Mouse (Mus musculus) heart, embryonic 11.5 days (tissue): ENCODE results near the gene 2310022B05Rik. TPM values are rescaled to one million over a fixed set of nuclear protein-coding genes. Genes with fewer than 3 reads are reported as not detected.

Experiments used
- ATAC-seq: fragments of 200-750 bp; cut with Nextera tagmentation; replicated peaks from 2 replicates; pipeline ENCODE4 v1.8.0; 2017; ENCODE audit warnings: moderate library complexity; ENCODE audit not compliant: insufficient number of reproducible peaks, low FRiP score, low TSS enrichment
- H3K27ac ChIP-seq: fragments of 300-500 bp; sonication (generic); 2 replicates; pipeline ENCODE4 v1.5.1; 2014; ENCODE audit warnings: mild to moderate bottlenecking, low read depth, low read length
- H3K27me3 ChIP-seq: fragments of 300-500 bp; sonication (generic); 2 replicates; pipeline ENCODE4 v1.6.1; 2014; ENCODE audit warnings: mild to moderate bottlenecking, low read length, mixed read lengths; ENCODE audit not compliant: control insufficient read depth, insufficient read depth
- H3K36me3 ChIP-seq: fragments of 300-500 bp; sonication (generic); 2 replicates; pipeline ENCODE4 v1.6.1; 2014; ENCODE audit warnings: mild to moderate bottlenecking, low read length, moderate library complexity, mixed read lengths; ENCODE audit not compliant: control insufficient read depth, insufficient read depth
- H3K4me1 ChIP-seq: fragments of 300-500 bp; sonication (generic); 2 replicates; pipeline ENCODE4 v1.6.1; 2014; ENCODE audit warnings: low read length; ENCODE audit not compliant: control insufficient read depth, insufficient read depth
- H3K4me2 ChIP-seq: fragments of 300-500 bp; sonication (generic); 2 replicates; pipeline ENCODE4 v1.6.1; 2014; ENCODE audit warnings: mild to moderate bottlenecking, moderate library complexity
- H3K4me3 ChIP-seq: fragments of 300-500 bp; sonication (generic); 2 replicates; pipeline ENCODE4 v1.5.1; 2014; ENCODE audit warnings: low read depth, low read length
- H3K9ac ChIP-seq: fragments of 300-500 bp; sonication (generic); 2 replicates; pipeline ENCODE4 v1.6.1; 2014; ENCODE audit warnings: mild to moderate bottlenecking, low read depth, low read length, moderate library complexity
- H3K9me3 ChIP-seq: fragments of 300-500 bp; sonication (generic); replicated peaks from 2 replicates; pipeline ENCODE4 v1.6.1; 2016; ENCODE audit warnings: low read length; ENCODE audit not compliant: control insufficient read depth
- WGBS: fragments of 180-500 bp; shearing (Covaris S2); extraction: QIAGEN DNeasy Blood & Tissue Kit; methylation state at CpG from one replicate; pipeline ENCODE4 v1.1.7; 2014; ENCODE audit not compliant: insufficient replicate concordance; 5-methylcytosine and 5-hydroxymethylcytosine counted together
- polyA plus RNA-seq: library from polyadenylated mRNA; unstranded; fragments of >200 nt; fragmentation: Nextera tagmentation; extraction: Ambion mirVana; gene quantifications from 2 replicates; pipeline ENCODE4 v1.2.1, GENCODE M21; 2014

The 2310022B05Rik gene
- polyA plus RNA-seq, 1 experiment from 2014 or later = 38.4 TPM

- no peak overlapping the region for H3K27ac ChIP-seq
- H3K36me3 ChIP-seq = no peaks in the 10 kb centered on the region
- H3K4me2 ChIP-seq = no peak overlapping the region
- no peaks in the 10 kb centered on the region for H3K27me3 ChIP-seq
- no peak overlapping the region for H3K4me3 ChIP-seq
- no peaks in the 10 kb centered on the region for H3K9me3 ChIP-seq
- no peak overlapping the region for H3K9ac ChIP-seq
- H3K4me1 ChIP-seq = no peaks in the 10 kb centered on the region
- no peak for ATAC-seq
- WGBS = 90% methylated on average over 2 of the region's 2 CpGs
Observed at GRCm38 (mm10) chr8:124672345-124672744, 9.2 kb upstream of the 2310022B05Rik start.

- Histone ChIP-seq H3K9me3 (no peaks in the 10 kb centered on the region), H3K4me2 (no peak overlapping the region), H3K4me3 (no peak overlapping the region), H3K36me3 (no peaks in the 10 kb centered on the region), H3K9ac (no peak overlapping the region), H3K4me1 (no peaks in the 10 kb centered on the region; the same call in 1 of the 2 replicates), H3K27me3 (no peaks in the 10 kb centered on the region), H3K27ac (no peak overlapping the region)
- 85% methylated on average over 3 of the region's 3 CpGs for WGBS
- ATAC-seq = no peak
Observed at GRCm38 (mm10) chr8:124668798-124669197, 5.6 kb upstream of the 2310022B05Rik start.

GRCm38 (mm10) chr8:124664414-124664813 lies 1.2 kb upstream of the 2310022B05Rik start:
- Histone ChIP-seq H3K9ac (no peak overlapping the region), H3K4me2 (no peak overlapping the region), H3K4me1 (peaks cover 26% of the 10 kb centered on the region), H3K9me3 (no peaks in the 10 kb centered on the region), H3K4me3 (no peak overlapping the region), H3K36me3 (no peaks in the 10 kb centered on the region), H3K27ac (no peak overlapping the region), H3K27me3 (no peaks in the 10 kb centered on the region)
- WGBS = 60% methylated on average over 3 of the region's 3 CpGs
- no peak for ATAC-seq

- 54% methylated on average over 4 of the region's 4 CpGs for WGBS
- H3K9ac ChIP-seq = peak overlapping the region; percentile 97; the same call in 1 of the 2 replicates
Observed at GRCm38 (mm10) chr8:124663874-124664230, 683 bp upstream of the 2310022B05Rik start.

GRCm38 (mm10) chr8:124662446-124663111 lies 590 bp downstream of the 2310022B05Rik start:
- peak; percentile 11 for ATAC-seq
- no peaks in the 10 kb centered on the region for H3K9me3 ChIP-seq
- peak overlapping the region; percentile 97 for H3K9ac ChIP-seq
- H3K4me2 ChIP-seq = peak overlapping the region; percentile 65
- no peaks in the 10 kb centered on the region for H3K36me3 ChIP-seq
- peak overlapping the region; percentile 94 for H3K4me3 ChIP-seq
- WGBS = under 1% methylated on average over 49 of the region's 49 CpGs
- H3K27ac ChIP-seq = peak overlapping the region; percentile 92
- no peaks in the 10 kb centered on the region for H3K27me3 ChIP-seq
- H3K4me1 ChIP-seq = peaks cover 41% of the 10 kb centered on the region

More at GRCm38 (mm10) chr8:124663874-124664230, 683 bp upstream of the 2310022B05Rik start:
- Histone ChIP-seq H3K9me3 (no peaks in the 10 kb centered on the region), H3K27me3 (no peaks in the 10 kb centered on the region), H3K36me3 (no peaks in the 10 kb centered on the region), H3K4me2 (peak overlapping the region; percentile 65), H3K4me1 (peaks cover 30% of the 10 kb centered on the region), H3K4me3 (peak overlapping the region; percentile 94), H3K27ac (peak overlapping the region; percentile 92)
- ATAC-seq = no peak

- Histone ChIP-seq H3K27me3 (no peaks in the 10 kb centered on the region), H3K9me3 (no peaks in the 10 kb centered on the region), H3K4me3 (peak overlapping the region; percentile 94), H3K27ac (peak overlapping the region; percentile 92), H3K9ac (peak overlapping the region; percentile 97), H3K4me2 (peak overlapping the region; percentile 65), H3K36me3 (0 out of 2 replicates have a peak, but pooled peaks cover 1% of the 10 kb centered on the region), H3K4me1 (peaks cover 47% of the 10 kb centered on the region)
- whole genome bisulfite sequencing = 22% methylated on average over 9 of the region's 9 CpGs
- no peak for ATAC-seq
Observed at GRCm38 (mm10) chr8:124661781-124662180, 1.4 kb downstream of the 2310022B05Rik start.

- Histone ChIP-seq H3K36me3 (0 out of 2 replicates have a peak, but pooled peaks cover 2% of the 10 kb centered on the region), H3K4me3 (0 out of 2 replicates have a peak overlapping the region, but pooled peaks have one; percentile 14), H3K4me1 (peaks cover 76% of the 10 kb centered on the region), H3K27me3 (no peaks in the 10 kb centered on the region), H3K9ac (0 out of 2 replicates have a peak overlapping the region, but pooled peaks have one; percentile 6), H3K9me3 (no peaks in the 10 kb centered on the region), H3K4me2 (peak overlapping the region; percentile 52), H3K27ac (peak overlapping the region; percentile 88)
- 0 out of 2 replicates have a peak, but pooled peaks have one; percentile 48 for ATAC-seq
- WGBS = 27% methylated on average over 2 of the region's 2 CpGs
Observed at GRCm38 (mm10) chr8:124658415-124658814, 4.8 kb downstream of the 2310022B05Rik start.

GRCm38 (mm10) chr8:124657961-124658360 lies 5.2 kb downstream of the 2310022B05Rik start:
- H3K4me2 ChIP-seq = peak overlapping the region; percentile 52
- H3K4me1 ChIP-seq = peaks cover 80% of the 10 kb centered on the region
- peak overlapping the region; percentile 88 for H3K27ac ChIP-seq
- no peaks in the 10 kb centered on the region for H3K9me3 ChIP-seq
- 0 out of 2 replicates have a peak overlapping the region, but pooled peaks have one; percentile 14 for H3K4me3 ChIP-seq
- 0 out of 2 replicates have a peak overlapping the region, but pooled peaks have one; percentile 6 for H3K9ac ChIP-seq
- H3K27me3 ChIP-seq = no peaks in the 10 kb centered on the region
- no peak; the same call in 1 of the 2 replicates for ATAC-seq
- WGBS = 40% methylated on average over 7 of the region's 7 CpGs
- H3K36me3 ChIP-seq = 0 out of 2 replicates have a peak, but pooled peaks cover 2% of the 10 kb centered on the region
